Mouse (Mus musculus) liver, adult 2 months (tissue): ENCODE measurements around the gene Eif2ak3. TPM values are rescaled to one million over a fixed set of nuclear protein-coding genes. Genes with fewer than 3 reads are reported as not detected.

Experiments
- DNase-seq: peaks from one replicate; pipeline ENCODE4 v3.0.0-alpha.2; 2011; ENCODE audit warnings: low read depth, low spot score; ENCODE audit errors: extremely low read depth
- H3K27ac ChIP-seq: fragments of 200-500 bp; replicated peaks from 2 replicates; pipeline ENCODE4 v1.5.1; 2012; ENCODE audit warnings: low read depth, mild to moderate bottlenecking, control low read depth, inconsistent platforms, low read length; ENCODE audit not compliant: insufficient read depth
- H3K27me3 ChIP-seq: fragments of 200-500 bp; 2 replicates; pipeline ENCODE4 v1.6.1; 2012; ENCODE audit warnings: mild to moderate bottlenecking, moderate library complexity, low read length, inconsistent platforms; ENCODE audit not compliant: control insufficient read depth, insufficient read depth
- H3K36me3 ChIP-seq: fragments of 200-500 bp; 2 replicates; pipeline ENCODE4 v1.6.1; 2012; ENCODE audit warnings: low read length, inconsistent platforms; ENCODE audit not compliant: control insufficient read depth, insufficient read depth
- H3K4me1 ChIP-seq: fragments of 200-500 bp; 2 replicates; pipeline ENCODE4 v1.6.1; 2011; ENCODE audit warnings: low read length; ENCODE audit not compliant: control insufficient read depth, insufficient read depth
- H3K4me3 ChIP-seq: fragments of 200-500 bp; 2 replicates; pipeline ENCODE4 v1.5.1; 2011; ENCODE audit warnings: low read depth, mild to moderate bottlenecking, control low read depth, low read length, moderate library complexity; ENCODE audit not compliant: insufficient read depth
- H3K79me2 ChIP-seq: fragments of 200-500 bp; 2 replicates; pipeline ENCODE4 v1.6.1; 2012; ENCODE audit warnings: inconsistent platforms, mild to moderate bottlenecking, low read length, moderate library complexity; ENCODE audit not compliant: control insufficient read depth, insufficient read depth
- H3K9ac ChIP-seq: fragments of 200-500 bp; 2 replicates; pipeline ENCODE4 v1.6.1; 2012; ENCODE audit warnings: low read depth, mild to moderate bottlenecking, control low read depth, inconsistent platforms, low read length
- CTCF ChIP-seq: fragments of 200-500 bp; IDR thresholded peaks from 2 replicates; pipeline ENCODE4 v1.5.1; 2011; ENCODE audit warnings: low read depth, low read length, control low read depth
- POLR2A ChIP-seq: fragments of 200-500 bp; IDR thresholded peaks from 2 replicates; pipeline ENCODE4 v1.6.1; 2011; ENCODE audit warnings: low read length, control low read depth; ENCODE audit not compliant: insufficient read depth; ENCODE audit errors: extremely low read depth
- WGBS: fragments of 180-500 bp; shearing (Covaris S2); methylation state at CpG from one replicate; pipeline ENCODE4 v1.1.7; 2018; 5-methylcytosine and 5-hydroxymethylcytosine counted together
- polyA plus RNA-seq: library from polyadenylated mRNA; depleted of rRNA; stranded (reverse); fragments of >200 nt; gene quantifications from 2 replicates; pipeline ENCODE4 v1.2.3, GENCODE M21; 2012
- total RNA-seq: library from RNA; depleted of rRNA; stranded (reverse); fragments of >200 nt; gene quantifications from 2 replicates; pipeline ENCODE4 v1.2.3, GENCODE M21; 2014

The Eif2ak3 gene
- total and polyA plus RNA-seq, 2 experiments: 7.1 to 7.9 TPM

DNA sequence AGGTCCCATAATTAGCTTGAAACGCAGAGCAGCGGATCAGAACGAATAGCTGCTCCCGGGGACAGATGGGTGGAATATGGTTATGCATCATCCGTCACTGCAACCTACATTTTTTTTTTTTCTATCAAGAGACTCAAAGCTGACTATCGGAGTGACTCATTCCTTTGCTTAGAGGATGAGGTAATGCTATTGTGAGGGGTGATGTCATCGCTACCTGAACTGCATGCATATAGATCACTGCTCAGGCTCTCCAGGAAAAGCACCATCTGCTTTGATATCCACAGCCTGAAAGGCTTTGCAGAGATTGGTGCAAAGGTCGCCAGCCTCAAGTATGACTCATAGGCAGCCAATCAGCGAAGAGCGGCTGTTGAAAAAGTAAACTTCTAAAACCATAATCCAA lies 27.8 kb downstream of the Eif2ak3 start:
- 27% methylated on average over 10 of the region's 10 CpGs for WGBS

GRCm38 (mm10) chr6:70872570-70872969 lies 28.3 kb downstream of the Eif2ak3 start:
- peaks cover 32% of the 10 kb centered on the region for H3K4me1 ChIP-seq
- TF ChIP-seq POLR2A: no peak
- no peak for TF ChIP-seq CTCF
- 59% methylated on average over 7 of the region's 7 CpGs for WGBS
- no peak overlapping the region for H3K9ac ChIP-seq
- DNase-seq: no peak
- H3K4me3 ChIP-seq: no peak overlapping the region
- peak overlapping the region; percentile 15; the same call in 1 of the 2 replicates for H3K27ac ChIP-seq
- H3K36me3 ChIP-seq: 0 out of 2 replicates have a peak, but pooled peaks cover 2% of the 10 kb centered on the region
- H3K27me3 ChIP-seq: no peaks in the 10 kb centered on the region
- H3K79me2 ChIP-seq: peaks cover 19% of the 10 kb centered on the region; the same call in 1 of the 2 replicates

More for the DNA sequence above, 27.8 kb downstream of the Eif2ak3 start:
- Histone ChIP-seq H3K27ac (peak overlapping the region; percentile 9), H3K9ac (no peak overlapping the region), H3K79me2 (peaks cover 22% of the 10 kb centered on the region), H3K36me3 (no peaks in the 10 kb centered on the region), H3K27me3 (no peaks in the 10 kb centered on the region), H3K4me1 (peaks cover 35% of the 10 kb centered on the region), H3K4me3 (no peak overlapping the region)
- TF ChIP-seq POLR2A (no peak), CTCF (no peak)
- peak; percentile 87 for DNase-seq

- Histone ChIP-seq H3K36me3 (peaks cover 7% of the 10 kb centered on the region; the same call in 1 of the 2 replicates), H3K4me3 (no peak overlapping the region), H3K27me3 (no peaks in the 10 kb centered on the region), H3K27ac (peak overlapping the region; percentile 20; the same call in 1 of the 2 replicates), H3K4me1 (peaks cover 32% of the 10 kb centered on the region), H3K79me2 (peaks cover 19% of the 10 kb centered on the region; the same call in 1 of the 2 replicates), H3K9ac (no peak overlapping the region)
- 67% methylated on average over 5 of the region's 5 CpGs for WGBS
- peak; percentile 51 for DNase-seq
- TF ChIP-seq CTCF (peak; percentile 46), POLR2A (no peak)
Observed at GRCm38 (mm10) chr6:70874035-70874775, 29.9 kb downstream of the Eif2ak3 start.

DNA sequence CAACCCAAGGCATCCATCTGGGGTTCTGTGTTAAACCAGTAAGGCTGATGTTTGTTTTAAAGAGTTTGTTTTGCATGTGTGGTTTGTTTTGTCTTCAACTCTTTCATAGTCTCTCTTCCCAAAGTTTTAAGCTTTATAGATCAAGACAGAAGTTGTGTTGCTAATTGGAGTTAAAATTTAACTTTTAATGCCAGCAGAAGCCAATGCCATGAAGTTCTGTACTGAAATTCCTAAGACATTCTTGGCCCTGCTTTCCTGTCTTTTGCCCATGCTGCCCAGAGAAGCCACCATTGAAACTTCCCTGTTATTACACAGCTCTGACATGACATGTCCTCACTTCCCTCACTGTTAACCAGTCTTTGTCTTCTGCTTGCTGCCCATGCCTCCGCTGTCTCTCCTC lies 30.7 kb downstream of the Eif2ak3 start:
- no peak overlapping the region for H3K9ac ChIP-seq
- H3K79me2 ChIP-seq: peaks cover 17% of the 10 kb centered on the region; the same call in 1 of the 2 replicates
- 90% methylated on average over 1 of the region's 1 CpGs for WGBS
- no peaks in the 10 kb centered on the region for H3K27me3 ChIP-seq
- peak overlapping the region; percentile 20 for H3K27ac ChIP-seq
- DNase-seq: no peak
- TF ChIP-seq CTCF: no peak
- no peak for TF ChIP-seq POLR2A
- peaks cover 10% of the 10 kb centered on the region; the same call in 1 of the 2 replicates for H3K36me3 ChIP-seq
- peaks cover 32% of the 10 kb centered on the region for H3K4me1 ChIP-seq
- H3K4me3 ChIP-seq: no peak overlapping the region

DNA sequence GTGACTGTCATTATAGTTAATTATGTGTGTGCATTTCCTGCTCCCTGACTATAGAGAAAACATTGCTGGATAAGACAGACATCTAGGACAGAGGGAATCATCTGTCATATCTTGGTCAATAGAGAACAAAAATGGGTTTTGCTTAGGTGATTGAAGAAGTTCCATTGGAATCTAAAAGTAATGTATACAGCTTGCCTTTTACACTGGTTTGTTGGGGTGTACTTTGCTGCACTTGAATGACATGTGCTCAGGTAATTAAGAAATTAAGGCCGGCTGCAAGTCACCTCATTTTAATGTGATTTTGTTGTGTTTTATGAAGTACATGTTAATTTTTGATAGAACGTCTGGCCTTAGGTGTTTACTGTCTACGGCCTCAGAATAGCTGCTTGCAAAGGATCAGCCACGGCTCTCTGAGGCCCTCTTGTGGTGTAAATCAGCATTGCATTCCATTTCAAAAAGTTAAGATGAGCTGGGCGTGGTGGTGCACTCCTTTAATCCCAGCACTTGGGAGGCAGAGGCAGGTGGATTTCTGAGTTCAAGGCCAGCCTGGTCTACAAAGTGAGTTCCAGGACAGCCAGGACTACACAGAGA lies 36.5 kb downstream of the Eif2ak3 start:
- Histone ChIP-seq H3K79me2 (no peaks in the 10 kb centered on the region), H3K9ac (no peak overlapping the region), H3K27ac (no peak overlapping the region), H3K4me1 (no peaks in the 10 kb centered on the region), H3K36me3 (peaks cover 48% of the 10 kb centered on the region), H3K4me3 (no peak overlapping the region), H3K27me3 (no peaks in the 10 kb centered on the region)
- peak; percentile 52 for DNase-seq
- 9% methylated on average over 5 of the region's 5 CpGs for WGBS
- TF ChIP-seq POLR2A: no peak
- TF ChIP-seq CTCF: peak; percentile 75
